Mouse (Mus musculus): ENCODE data around the gene Myo15b.

Gene Myo15b

GRCm38 (mm10) chr11:115858354-115858753 is at the start of gene Myo15b:
TSS of gene Myo15b (plus strand) at chr11:115858406.
- no peak for DNase-seq (ENCODE audit: low spot score)

GRCm38 (mm10) chr11:115808696-115809310 is 49.4 kb upstream of the Myo15b start:
- no peak for DNase-seq (ENCODE audit: low spot score)

- DNase-seq (ENCODE audit: low spot score): no peak
Observed at GRCm38 (mm10) chr11:115809311-115809781, 48.9 kb upstream of the Myo15b start.

- DNase-seq (ENCODE audit: low spot score): no peak
Observed at GRCm38 (mm10) chr11:115810377-115810776, 47.8 kb upstream of the Myo15b start.

GRCm38 (mm10) chr11:115811381-115812093 is 46.7 kb upstream of the Myo15b start:
- DNase-seq (ENCODE audit: low spot score): no peak

- DNase-seq (ENCODE audit: low spot score): no peak
Observed at GRCm38 (mm10) chr11:115812095-115812494, 46.1 kb upstream of the Myo15b start.

- DNase-seq (ENCODE audit: low spot score): peak; percentile 61
Observed at GRCm38 (mm10) chr11:115812533-115813420, 45.4 kb upstream of the Myo15b start.

GRCm38 (mm10) chr11:115813507-115814296 is 44.5 kb upstream of the Myo15b start, which contains the start of gene Caskin2:
TSS of gene Caskin2 (minus strand) at chr11:115813639.
- peak; percentile 98 for DNase-seq (ENCODE audit: low spot score)

GRCm38 (mm10) chr11:115814605-115815450 is 43.4 kb upstream of the Myo15b start, which contains the start of gene Tsen54:
TSS of gene Tsen54 (plus strand) at chr11:115814724.
- DNase-seq (ENCODE audit: low spot score): peak; percentile 82

GRCm38 (mm10) chr11:115817331-115817730 is 40.9 kb upstream of the Myo15b start:
- DNase-seq (ENCODE audit: low spot score): no peak

GRCm38 (mm10) chr11:115819915-115820623 is 38.1 kb upstream of the Myo15b start:
- DNase-seq (ENCODE audit: low spot score): no peak

GRCm38 (mm10) chr11:115821001-115821400 is 37.2 kb upstream of the Myo15b start:
- no peak for DNase-seq (ENCODE audit: low spot score)

GRCm38 (mm10) chr11:115823774-115824740 is 34.1 kb upstream of the Myo15b start, which contains the start of gene Llgl2:
TSS of gene Llgl2 (plus strand) at chr11:115824049.
- DNase-seq (ENCODE audit: low spot score): peak; percentile 92

GRCm38 (mm10) chr11:115824813-115825212 is 33.4 kb upstream of the Myo15b start:
- no peak for DNase-seq (ENCODE audit: low spot score)

- DNase-seq (ENCODE audit: low spot score): no peak
Observed at GRCm38 (mm10) chr11:115826487-115826886, 31.7 kb upstream of the Myo15b start.

GRCm38 (mm10) chr11:115827624-115828023 is 30.6 kb upstream of the Myo15b start:
- DNase-seq (ENCODE audit: low spot score): no peak

- no peak for DNase-seq (ENCODE audit: low spot score)
Observed at GRCm38 (mm10) chr11:115829036-115829435, 29.2 kb upstream of the Myo15b start.

GRCm38 (mm10) chr11:115830550-115831325 is 27.5 kb upstream of the Myo15b start:
- no peak for DNase-seq (ENCODE audit: low spot score)
